Mouse (Mus musculus) embryonic facial prominence, embryonic 12.5 days (tissue): ENCODE results near the gene Galnt3. TPM values are rescaled to one million over a fixed set of nuclear protein-coding genes. Genes with fewer than 3 reads are reported as not detected.

Source experiments
- ATAC-seq: fragments of 200-750 bp; cut with Nextera tagmentation; 2 replicates; pipeline ENCODE4 v1.8.0; 2017; ENCODE audit not compliant: insufficient number of reproducible peaks, insufficient read depth, low FRiP score, low TSS enrichment
- H3K27ac ChIP-seq: fragments of 300-500 bp; sonication (generic); 2 replicates; pipeline ENCODE4 v1.5.1; 2016; ENCODE audit warnings: mild to moderate bottlenecking
- H3K27me3 ChIP-seq: fragments of 300-500 bp; sonication (generic); 2 replicates; pipeline ENCODE4 v1.6.1; 2016; ENCODE audit warnings: mild to moderate bottlenecking, moderate library complexity
- H3K36me3 ChIP-seq: fragments of 300-500 bp; sonication (generic); 2 replicates; pipeline ENCODE4 v1.6.1; 2016; ENCODE audit warnings: mild to moderate bottlenecking
- H3K4me1 ChIP-seq: fragments of 300-500 bp; sonication (generic); 2 replicates; pipeline ENCODE4 v1.6.1; 2016
- H3K4me2 ChIP-seq: fragments of 300-500 bp; sonication (generic); replicated peaks from 2 replicates; pipeline ENCODE4 v1.6.1; 2016; ENCODE audit warnings: mild to moderate bottlenecking, moderate library complexity
- H3K4me3 ChIP-seq: fragments of 300-500 bp; sonication (generic); 2 replicates; pipeline ENCODE4 v1.5.1; 2016; ENCODE audit warnings: mild to moderate bottlenecking
- H3K9ac ChIP-seq: fragments of 300-500 bp; sonication (generic); 2 replicates; pipeline ENCODE4 v1.6.1; 2016; ENCODE audit warnings: mild to moderate bottlenecking, moderate library complexity
- H3K9me3 ChIP-seq: fragments of 300-500 bp; sonication (generic); 2 replicates; pipeline ENCODE4 v1.6.1; 2016; ENCODE audit warnings: mild to moderate bottlenecking, moderate library complexity
- WGBS: fragments of 180-500 bp; shearing (Covaris S2); methylation state at CpG from one replicate; pipeline ENCODE4 v1.1.7; 2016; 5-methylcytosine and 5-hydroxymethylcytosine counted together
- polyA plus RNA-seq: library from polyadenylated mRNA; unstranded; fragments of >200 nt; fragmentation: Nextera tagmentation; extraction: Ambion mirVana; gene quantifications from 2 replicates; pipeline ENCODE4 v1.2.1, GENCODE M21; 2016

Galnt3 gene
- polyA plus RNA-seq: 3.4 and 3.9 TPM in 2 replicates

GRCm38 (mm10) chr2:66124591-66125271, at the start of gene Galnt3:
Gene Galnt3 (minus strand): TSS chr2:66124994.
- no peaks in the 10 kb centered on the region for H3K36me3 ChIP-seq
- peak within 1 kb of the TSS; percentile 52 for H3K9ac ChIP-seq
- H3K27me3 ChIP-seq: peaks cover 36% of the 10 kb centered on the region
- peak within 1 kb of the TSS; percentile 100 for H3K4me2 ChIP-seq
- ATAC-seq: peak; percentile 83
- peak within 1 kb of the TSS; percentile 68 for H3K4me3 ChIP-seq
- no peak within 1 kb of the TSS for H3K27ac ChIP-seq
- H3K9me3 ChIP-seq: no peaks in the 10 kb centered on the region
- under 1% methylated on average over 67 of the region's 74 CpGs for WGBS
- peaks cover 8% of the 10 kb centered on the region; the same call in 1 of the 2 replicates for H3K4me1 ChIP-seq

GRCm38 (mm10) chr2:66173134-66173533, 48.3 kb upstream of the Galnt3 start:
- 47% methylated on average over 5 of the region's 5 CpGs for WGBS

GRCm38 (mm10) chr2:66171643-66172042, 46.8 kb upstream of the Galnt3 start:
- whole genome bisulfite sequencing: 75% methylated on average over 3 of the region's 3 CpGs
- Histone ChIP-seq H3K9me3 (no peaks in the 10 kb centered on the region), H3K4me1 (no peaks in the 10 kb centered on the region), H3K27ac (no peak overlapping the region), H3K4me2 (no peak overlapping the region), H3K4me3 (no peak overlapping the region), H3K9ac (no peak overlapping the region), H3K36me3 (no peaks in the 10 kb centered on the region), H3K27me3 (no peaks in the 10 kb centered on the region)
- ATAC-seq: no peak

More at GRCm38 (mm10) chr2:66173134-66173533, 48.3 kb upstream of the Galnt3 start:
- Histone ChIP-seq H3K9ac (no peak overlapping the region), H3K9me3 (no peaks in the 10 kb centered on the region), H3K27ac (no peak overlapping the region), H3K36me3 (no peaks in the 10 kb centered on the region), H3K4me1 (no peaks in the 10 kb centered on the region), H3K4me2 (no peak overlapping the region), H3K4me3 (no peak overlapping the region), H3K27me3 (no peaks in the 10 kb centered on the region)
- ATAC-seq: no peak

GRCm38 (mm10) chr2:66170721-66171120, 45.9 kb upstream of the Galnt3 start:
- no peaks in the 10 kb centered on the region for H3K36me3 ChIP-seq
- no peak overlapping the region for H3K4me3 ChIP-seq
- ATAC-seq: no peak
- H3K27ac ChIP-seq: no peak overlapping the region
- H3K27me3 ChIP-seq: no peaks in the 10 kb centered on the region
- WGBS: 77% methylated on average over 11 of the region's 11 CpGs
- no peak overlapping the region for H3K4me2 ChIP-seq
- H3K9ac ChIP-seq: no peak overlapping the region
- no peaks in the 10 kb centered on the region for H3K4me1 ChIP-seq
- no peaks in the 10 kb centered on the region for H3K9me3 ChIP-seq

- no peak overlapping the region for H3K27ac ChIP-seq
- H3K27me3 ChIP-seq: no peaks in the 10 kb centered on the region
- H3K36me3 ChIP-seq: no peaks in the 10 kb centered on the region
- no peak overlapping the region for H3K4me2 ChIP-seq
- no peaks in the 10 kb centered on the region for H3K4me1 ChIP-seq
- no peak overlapping the region for H3K4me3 ChIP-seq
- no peaks in the 10 kb centered on the region for H3K9me3 ChIP-seq
- ATAC-seq: no peak
- WGBS: 92% methylated on average over 8 of the region's 8 CpGs
- H3K9ac ChIP-seq: no peak overlapping the region
Observed at GRCm38 (mm10) chr2:66165025-66165424, 40.2 kb upstream of the Galnt3 start.

- WGBS: 53% methylated on average over 7 of the region's 7 CpGs
- Histone ChIP-seq H3K4me2 (no peak overlapping the region), H3K27me3 (no peaks in the 10 kb centered on the region), H3K4me1 (no peaks in the 10 kb centered on the region), H3K9me3 (no peaks in the 10 kb centered on the region), H3K4me3 (no peak overlapping the region), H3K36me3 (no peaks in the 10 kb centered on the region), H3K27ac (no peak overlapping the region), H3K9ac (no peak overlapping the region)
- no peak for ATAC-seq
Observed at GRCm38 (mm10) chr2:66158140-66158915, 33.5 kb upstream of the Galnt3 start.

- 78% methylated on average over 2 of the region's 2 CpGs for WGBS
- Histone ChIP-seq H3K9ac (no peak overlapping the region), H3K4me1 (no peaks in the 10 kb centered on the region), H3K9me3 (no peaks in the 10 kb centered on the region), H3K27me3 (0 out of 2 replicates have a peak, but pooled peaks cover 3% of the 10 kb centered on the region), H3K27ac (no peak overlapping the region), H3K4me2 (no peak overlapping the region), H3K36me3 (no peaks in the 10 kb centered on the region), H3K4me3 (no peak overlapping the region)
- ATAC-seq: no peak
Observed at GRCm38 (mm10) chr2:66151436-66151835, 26.6 kb upstream of the Galnt3 start.

GRCm38 (mm10) chr2:66150531-66150930, 25.7 kb upstream of the Galnt3 start:
- no peak for ATAC-seq
- Histone ChIP-seq H3K27ac (no peak overlapping the region), H3K4me1 (no peaks in the 10 kb centered on the region), H3K9ac (no peak overlapping the region), H3K27me3 (0 out of 2 replicates have a peak, but pooled peaks cover 3% of the 10 kb centered on the region), H3K4me3 (no peak overlapping the region), H3K36me3 (no peaks in the 10 kb centered on the region), H3K4me2 (no peak overlapping the region), H3K9me3 (no peaks in the 10 kb centered on the region)
- 28% methylated on average over 3 of the region's 3 CpGs for WGBS

- no peaks in the 10 kb centered on the region for H3K36me3 ChIP-seq
- no peaks in the 10 kb centered on the region for H3K4me1 ChIP-seq
- no peak for ATAC-seq
- no peak overlapping the region for H3K27ac ChIP-seq
- H3K4me3 ChIP-seq: no peak overlapping the region
- H3K9me3 ChIP-seq: no peaks in the 10 kb centered on the region
- 0 out of 2 replicates have a peak, but pooled peaks cover 3% of the 10 kb centered on the region for H3K27me3 ChIP-seq
- no peak overlapping the region for H3K4me2 ChIP-seq
- 79% methylated on average over 10 of the region's 10 CpGs for WGBS
- no peak overlapping the region for H3K9ac ChIP-seq
Observed at GRCm38 (mm10) chr2:66148654-66149230, 23.9 kb upstream of the Galnt3 start.

GRCm38 (mm10) chr2:66146473-66146872, 21.7 kb upstream of the Galnt3 start:
- H3K27ac ChIP-seq: no peak overlapping the region
- ATAC-seq: no peak
- no peaks in the 10 kb centered on the region for H3K4me1 ChIP-seq
- no peak overlapping the region for H3K4me2 ChIP-seq
- WGBS: 42% methylated on average over 4 of the region's 4 CpGs
- no peak overlapping the region for H3K9ac ChIP-seq
- no peak overlapping the region for H3K4me3 ChIP-seq
- no peaks in the 10 kb centered on the region for H3K9me3 ChIP-seq
- 0 out of 2 replicates have a peak, but pooled peaks cover 3% of the 10 kb centered on the region for H3K27me3 ChIP-seq
- no peaks in the 10 kb centered on the region for H3K36me3 ChIP-seq

- Histone ChIP-seq H3K9ac (no peak overlapping the region), H3K4me1 (no peaks in the 10 kb centered on the region), H3K4me3 (no peak overlapping the region), H3K9me3 (no peaks in the 10 kb centered on the region), H3K4me2 (no peak overlapping the region), H3K36me3 (no peaks in the 10 kb centered on the region), H3K27ac (no peak overlapping the region), H3K27me3 (0 out of 2 replicates have a peak, but pooled peaks cover 3% of the 10 kb centered on the region)
- 46% methylated on average over 5 of the region's 5 CpGs for WGBS
- no peak for ATAC-seq
Observed at GRCm38 (mm10) chr2:66144770-66145169, 20.0 kb upstream of the Galnt3 start.
